Mouse (Mus musculus) midbrain, embryonic 10.5 days (tissue): ENCODE results near the gene Arfgef2. TPM values are rescaled to one million over a fixed set of nuclear protein-coding genes. Genes with fewer than 3 reads are reported as not detected.

Source experiments
- DNase-seq: peaks from one replicate; pipeline ENCODE4 v3.0.0-alpha.2; 2017; ENCODE audit warnings: low spot score
- H3K27ac ChIP-seq: fragments of 300-500 bp; sonication (generic); replicated peaks from 2 replicates; pipeline ENCODE4 v1.5.1; 2016; ENCODE audit warnings: mild to moderate bottlenecking
- H3K27me3 ChIP-seq: fragments of 300-500 bp; sonication (generic); 2 replicates; pipeline ENCODE4 v1.6.1; 2016; ENCODE audit warnings: low read depth, mild to moderate bottlenecking; ENCODE audit not compliant: poor library complexity, severe bottlenecking
- H3K36me3 ChIP-seq: fragments of 300-500 bp; sonication (generic); 2 replicates; pipeline ENCODE4 v1.6.1; 2016; ENCODE audit warnings: mild to moderate bottlenecking, moderate library complexity
- H3K4me1 ChIP-seq: fragments of 300-500 bp; sonication (generic); 2 replicates; pipeline ENCODE4 v1.6.1; 2016
- H3K4me3 ChIP-seq: fragments of 300-500 bp; sonication (generic); 2 replicates; pipeline ENCODE4 v1.5.1; 2016; ENCODE audit warnings: mild to moderate bottlenecking, moderate library complexity
- H3K9me3 ChIP-seq: fragments of 300-500 bp; sonication (generic); replicated peaks from 2 replicates; pipeline ENCODE4 v1.6.1; 2016; ENCODE audit warnings: mild to moderate bottlenecking
- WGBS: fragments of 180-500 bp; shearing (Covaris S2); methylation state at CpG from one replicate; pipeline ENCODE4 v1.1.7; 2016; 5-methylcytosine and 5-hydroxymethylcytosine counted together
- polyA plus RNA-seq: library from polyadenylated mRNA; unstranded; fragments of >200 nt; fragmentation: Nextera tagmentation; extraction: Ambion mirVana; gene quantifications from 2 replicates; pipeline ENCODE4 v1.2.1, GENCODE M21; 2016

Arfgef2 gene
- polyA plus RNA-seq = 4.2 and 5.3 TPM in 2 replicates

- H3K9me3 ChIP-seq = no peaks in the 10 kb centered on the region
- DNase-seq = peak; percentile 87
- peaks cover 18% of the 10 kb centered on the region for H3K4me1 ChIP-seq
- H3K27me3 ChIP-seq = 0 out of 2 replicates have a peak, but pooled peaks cover 5% of the 10 kb centered on the region
- under 1% methylated on average over 76 of the region's 76 CpGs for WGBS
- peak within 1 kb of the TSS; percentile 89 for H3K27ac ChIP-seq
- peak within 1 kb of the TSS; percentile 91 for H3K4me3 ChIP-seq
- H3K36me3 ChIP-seq = no peaks in the 10 kb centered on the region
Measured at GRCm38 (mm10) chr2:166805250-166806172, at the start of gene Arfgef2. Gene Arfgef2 (plus strand): TSS chr2:166805588.

- WGBS = 45% methylated on average over 3 of the region's 3 CpGs
- no peak overlapping the region for H3K4me3 ChIP-seq
- H3K36me3 ChIP-seq = no peaks in the 10 kb centered on the region
Measured at GRCm38 (mm10) chr2:166757969-166758368, 47.4 kb upstream of the Arfgef2 start.

GRCm38 (mm10) chr2:166764051-166764450 is 41.3 kb upstream of the Arfgef2 start:
- WGBS = 23% methylated on average over 5 of the region's 5 CpGs
- DNase-seq = peak; percentile 54

More at GRCm38 (mm10) chr2:166757969-166758368, 47.4 kb upstream of the Arfgef2 start:
- Histone ChIP-seq H3K9me3 (no peaks in the 10 kb centered on the region), H3K27ac (no peak overlapping the region), H3K4me1 (peaks cover 4% of the 10 kb centered on the region; the same call in 1 of the 2 replicates), H3K27me3 (no peaks in the 10 kb centered on the region)
- DNase-seq = no peak

GRCm38 (mm10) chr2:166767591-166767990 is 37.8 kb upstream of the Arfgef2 start:
- 77% methylated on average over 9 of the region's 9 CpGs for WGBS
- DNase-seq = no peak
- no peak overlapping the region for H3K27ac ChIP-seq
- H3K4me3 ChIP-seq = no peak overlapping the region
- no peaks in the 10 kb centered on the region for H3K27me3 ChIP-seq
- peaks cover 23% of the 10 kb centered on the region for H3K4me1 ChIP-seq
- no peaks in the 10 kb centered on the region for H3K36me3 ChIP-seq
- no peaks in the 10 kb centered on the region for H3K9me3 ChIP-seq

More at GRCm38 (mm10) chr2:166764051-166764450, 41.3 kb upstream of the Arfgef2 start:
- no peaks in the 10 kb centered on the region for H3K9me3 ChIP-seq
- no peaks in the 10 kb centered on the region for H3K36me3 ChIP-seq
- no peak overlapping the region for H3K4me3 ChIP-seq
- H3K4me1 ChIP-seq = peaks cover 23% of the 10 kb centered on the region
- H3K27ac ChIP-seq = peak overlapping the region; percentile 76
- H3K27me3 ChIP-seq = no peaks in the 10 kb centered on the region

GRCm38 (mm10) chr2:166771396-166771795 is 34.0 kb upstream of the Arfgef2 start:
- 83% methylated on average over 11 of the region's 11 CpGs for WGBS
- Histone ChIP-seq H3K4me1 (0 out of 2 replicates have a peak, but pooled peaks cover 3% of the 10 kb centered on the region), H3K27me3 (no peaks in the 10 kb centered on the region), H3K27ac (no peak overlapping the region), H3K9me3 (no peaks in the 10 kb centered on the region), H3K36me3 (no peaks in the 10 kb centered on the region), H3K4me3 (no peak overlapping the region)
- DNase-seq = no peak

- no peak for DNase-seq
- Histone ChIP-seq H3K27ac (0 out of 2 replicates have a peak overlapping the region, but pooled peaks have one; percentile 17), H3K4me1 (0 out of 2 replicates have a peak, but pooled peaks cover 3% of the 10 kb centered on the region), H3K9me3 (no peaks in the 10 kb centered on the region), H3K36me3 (no peaks in the 10 kb centered on the region), H3K27me3 (no peaks in the 10 kb centered on the region), H3K4me3 (no peak overlapping the region)
- WGBS = 81% methylated on average over 10 of the region's 10 CpGs
Measured at GRCm38 (mm10) chr2:166773587-166773986, 31.8 kb upstream of the Arfgef2 start.

- Histone ChIP-seq H3K4me3 (no peak overlapping the region), H3K9me3 (no peaks in the 10 kb centered on the region), H3K27ac (no peak overlapping the region), H3K4me1 (0 out of 2 replicates have a peak, but pooled peaks cover 3% of the 10 kb centered on the region), H3K36me3 (no peaks in the 10 kb centered on the region), H3K27me3 (no peaks in the 10 kb centered on the region)
- no peak for DNase-seq
- 96% methylated on average over 10 of the region's 10 CpGs for WGBS
Measured at GRCm38 (mm10) chr2:166774275-166774674, 31.1 kb upstream of the Arfgef2 start.

GRCm38 (mm10) chr2:166775357-166775893 is 30.0 kb upstream of the Arfgef2 start:
- Histone ChIP-seq H3K36me3 (no peaks in the 10 kb centered on the region), H3K27ac (no peak overlapping the region), H3K4me1 (peaks cover 7% of the 10 kb centered on the region; the same call in 1 of the 2 replicates), H3K4me3 (no peak overlapping the region), H3K9me3 (no peaks in the 10 kb centered on the region), H3K27me3 (peaks cover 3% of the 10 kb centered on the region)
- no peak for DNase-seq
- 68% methylated on average over 11 of the region's 11 CpGs for WGBS

DNA sequence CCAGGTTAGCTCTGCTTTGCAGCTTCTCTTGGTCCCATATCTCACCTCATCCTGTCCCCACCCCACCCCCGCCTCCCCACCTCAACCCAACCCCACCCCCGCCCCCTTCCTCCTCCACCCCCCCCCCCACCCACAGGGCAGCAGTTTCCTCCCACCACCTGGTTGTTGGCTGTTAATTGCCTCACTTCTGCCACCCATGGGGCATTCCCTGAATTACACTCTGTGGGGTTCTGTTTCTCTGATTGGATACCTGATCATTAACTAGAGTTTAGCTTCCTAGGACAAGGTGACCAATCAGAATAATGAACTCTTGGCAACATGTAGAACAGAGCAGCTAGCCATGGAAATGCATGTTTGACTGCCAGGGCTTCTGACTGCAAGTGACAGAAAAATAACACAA is 29.1 kb upstream of the Arfgef2 start:
- no peaks in the 10 kb centered on the region for H3K9me3 ChIP-seq
- peaks cover 8% of the 10 kb centered on the region for H3K27me3 ChIP-seq
- H3K4me3 ChIP-seq = no peak overlapping the region
- no peak overlapping the region for H3K27ac ChIP-seq
- WGBS = 50% methylated on average over 1 of the region's 2 CpGs
- H3K4me1 ChIP-seq = peaks cover 14% of the 10 kb centered on the region; the same call in 1 of the 2 replicates
- DNase-seq = no peak
- no peaks in the 10 kb centered on the region for H3K36me3 ChIP-seq

GRCm38 (mm10) chr2:166779956-166780355 is 25.4 kb upstream of the Arfgef2 start:
- Histone ChIP-seq H3K27ac (peak overlapping the region; percentile 34; the same call in 1 of the 2 replicates), H3K27me3 (peaks cover 9% of the 10 kb centered on the region), H3K36me3 (peaks cover 2% of the 10 kb centered on the region; the same call in 1 of the 2 replicates), H3K4me3 (no peak overlapping the region), H3K9me3 (no peaks in the 10 kb centered on the region), H3K4me1 (peaks cover 16% of the 10 kb centered on the region)
- 78% methylated on average over 8 of the region's 8 CpGs for WGBS
- DNase-seq = no peak

GRCm38 (mm10) chr2:166780980-166781578 is 24.3 kb upstream of the Arfgef2 start:
- Histone ChIP-seq H3K9me3 (no peaks in the 10 kb centered on the region), H3K36me3 (peaks cover 2% of the 10 kb centered on the region; the same call in 1 of the 2 replicates), H3K27me3 (peaks cover 21% of the 10 kb centered on the region), H3K4me3 (no peak overlapping the region), H3K27ac (no peak overlapping the region), H3K4me1 (peaks cover 25% of the 10 kb centered on the region)
- 19% methylated on average over 9 of the region's 9 CpGs for WGBS
- DNase-seq = peak; percentile 82

- Histone ChIP-seq H3K27ac (no peak overlapping the region), H3K4me1 (peaks cover 35% of the 10 kb centered on the region), H3K27me3 (peaks cover 21% of the 10 kb centered on the region), H3K36me3 (peaks cover 2% of the 10 kb centered on the region; the same call in 1 of the 2 replicates), H3K9me3 (no peaks in the 10 kb centered on the region), H3K4me3 (no peak overlapping the region)
- 75% methylated on average over 6 of the region's 6 CpGs for WGBS
- no peak for DNase-seq
Measured at GRCm38 (mm10) chr2:166784376-166784775, 21.0 kb upstream of the Arfgef2 start.
